Mouse (Mus musculus): Measurements from ENCODE around the gene Tmc5. TPM values are rescaled to one million over a fixed set of nuclear protein-coding genes. Genes with fewer than 3 reads are reported as not detected.

Gene Tmc5
- total and polyA plus RNA-seq, 3 experiments, result not detected

DNA sequence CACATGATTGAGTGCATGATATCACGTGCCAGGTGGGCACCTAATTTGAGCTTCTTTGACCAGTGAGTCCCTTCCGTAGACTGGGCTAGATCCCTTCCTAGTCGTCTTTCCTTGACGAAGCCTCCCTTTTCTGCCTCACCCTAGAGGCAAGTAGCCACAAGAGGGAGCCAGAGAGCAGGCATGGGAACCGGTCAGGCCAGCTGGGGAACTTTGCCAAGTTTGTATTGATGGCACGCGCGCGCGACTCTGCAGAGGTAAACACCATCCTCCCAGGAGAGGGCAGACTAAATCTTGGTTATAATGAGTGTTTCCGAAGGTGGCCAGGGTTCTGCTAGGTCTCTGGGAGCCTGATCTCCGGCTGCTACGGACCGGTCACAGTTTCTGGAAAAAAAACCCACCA, 1.9 kb upstream of the Tmc5 start:
- Histone ChIP-seq H3K79me2 (ENCODE audit: control insufficient read depth, insufficient read depth, low read length, poor library complexity) (no peaks in the 10 kb centered on the region), H3K27ac (ENCODE audit: control insufficient read depth, low read depth, low read length) (no peak overlapping the region), H3K9ac (ENCODE audit: control insufficient read depth, low read depth, low read length, poor library complexity, severe bottlenecking) (no peak overlapping the region), H3K4me1 (ENCODE audit: control insufficient read depth in 1 of 2, insufficient read depth in 2 of 2, low read length in 2 of 2) (no peaks in the 10 kb centered on the region), H3K36me3 (ENCODE audit: control insufficient read depth in 1 of 2, insufficient read depth in 2 of 2, low read length in 2 of 2) (no peaks in the 10 kb centered on the region), H3K9me3 (replicated peaks; ENCODE audit: insufficient read depth, low read length) (no peaks in the 10 kb centered on the region), H3K4me3 (ENCODE audit: control insufficient read depth in 1 of 2, insufficient read depth in 1 of 2, low read depth in 2 of 2, low read length in 2 of 2) (no peak overlapping the region), H3K27me3 (ENCODE audit: control insufficient read depth in 1 of 2, insufficient read depth in 2 of 2, low read length in 2 of 2) (no peaks in the 10 kb centered on the region)
- TF ChIP-seq JUND (IDR thresholded peaks at IDR 0.05; ENCODE audit: low read depth, low read length), result no peak
- no peak for TF ChIP-seq ZMIZ1 (IDR thresholded peaks at IDR 0.05; ENCODE audit: low read depth, low read length)
- no peak for TF ChIP-seq SIN3A (IDR thresholded peaks at IDR 0.05; ENCODE audit: low read length)
- TF ChIP-seq HCFC1 (IDR thresholded peaks at IDR 0.05; ENCODE audit: low read depth, low read length), result no peak
- no peak for DNase-seq (ENCODE audit: low read depth, low spot score)

DNA sequence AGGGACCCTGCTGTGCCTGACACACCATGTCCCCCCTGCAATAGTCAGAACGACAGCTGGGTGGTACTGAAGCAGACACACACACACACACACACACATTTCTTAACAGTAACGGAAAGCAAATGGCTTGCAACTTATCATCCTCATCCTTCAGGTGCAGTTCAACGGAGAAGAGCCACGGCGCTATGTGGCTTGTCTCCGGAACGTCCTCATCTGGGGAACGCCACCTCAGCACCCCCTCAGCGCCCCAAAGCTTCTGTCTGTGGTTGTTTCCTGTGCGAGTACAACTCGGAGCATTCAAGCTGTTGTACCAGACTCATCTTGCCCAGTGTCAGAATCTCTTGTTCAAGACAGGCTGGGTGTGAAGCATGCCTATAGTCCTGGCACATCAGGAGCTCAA, 826 bp upstream of the Tmc5 start:
- Histone ChIP-seq H3K9me3 (replicated peaks; ENCODE audit: insufficient read depth, low read length) (no peaks in the 10 kb centered on the region), H3K79me2 (ENCODE audit: control insufficient read depth, insufficient read depth, low read length, poor library complexity) (no peaks in the 10 kb centered on the region), H3K27me3 (ENCODE audit: control insufficient read depth in 1 of 2, insufficient read depth in 2 of 2, low read length in 2 of 2) (no peaks in the 10 kb centered on the region), H3K4me1 (ENCODE audit: control insufficient read depth in 1 of 2, insufficient read depth in 2 of 2, low read length in 2 of 2) (no peaks in the 10 kb centered on the region), H3K36me3 (ENCODE audit: control insufficient read depth in 1 of 2, insufficient read depth in 2 of 2, low read length in 2 of 2) (no peaks in the 10 kb centered on the region), H3K9ac (ENCODE audit: control insufficient read depth, low read depth, low read length, poor library complexity, severe bottlenecking) (no peak overlapping the region), H3K4me3 (ENCODE audit: control insufficient read depth in 1 of 2, insufficient read depth in 1 of 2, low read depth in 2 of 2, low read length in 2 of 2) (no peak overlapping the region), H3K27ac (ENCODE audit: control insufficient read depth, low read depth, low read length) (no peak overlapping the region)
- TF ChIP-seq MYC (IDR thresholded peaks at IDR 0.05; ENCODE audit: low read depth, low read length) (no peak), KAT2A (conservative IDR thresholded peaks at IDR 0.05; ENCODE audit: low read depth, low read length) (no peak), NRF1 (IDR thresholded peaks at IDR 0.05; ENCODE audit: insufficient read depth, low read depth, low read length, poor library complexity, severe bottlenecking) (no peak)
- no peak for DNase-seq (ENCODE audit: low read depth, low spot score)

GRCm38 (mm10) chr7:118599954-118600631, 3.0 kb downstream of the Tmc5 start:
- H3K36me3 ChIP-seq (ENCODE audit: control insufficient read depth in 1 of 2, insufficient read depth in 2 of 2, low read length in 2 of 2), result no peaks in the 10 kb centered on the region
- no peaks in the 10 kb centered on the region for H3K4me1 ChIP-seq (ENCODE audit: control insufficient read depth in 1 of 2, insufficient read depth in 2 of 2, low read length in 2 of 2)
- H3K27me3 ChIP-seq (ENCODE audit: control insufficient read depth in 1 of 2, insufficient read depth in 2 of 2, low read length in 2 of 2), result no peaks in the 10 kb centered on the region
- no peaks in the 10 kb centered on the region for H3K79me2 ChIP-seq (ENCODE audit: control insufficient read depth, insufficient read depth, low read length, poor library complexity)
- H3K9ac ChIP-seq (ENCODE audit: control insufficient read depth, low read depth, low read length, poor library complexity, severe bottlenecking), result no peak overlapping the region
- H3K4me3 ChIP-seq (ENCODE audit: control insufficient read depth in 1 of 2, insufficient read depth in 1 of 2, low read depth in 2 of 2, low read length in 2 of 2), result no peak overlapping the region
- TF ChIP-seq TBP (IDR thresholded peaks at IDR 0.05; ENCODE audit: low read depth, low read length), result no peak
- no peak for TF ChIP-seq POLR2AphosphoS2 (IDR thresholded peaks at IDR 0.05; ENCODE audit: low read length)
- TF ChIP-seq SMC3 (IDR thresholded peaks at IDR 0.05; ENCODE audit: low read depth, low read length), result no peak
- TF ChIP-seq GABPA (IDR thresholded peaks at IDR 0.05; ENCODE audit: low read depth, low read length), result no peak
- no peak for TF ChIP-seq RCOR1 (IDR thresholded peaks at IDR 0.05; ENCODE audit: low read depth, low read length)
- TF ChIP-seq MAX (IDR thresholded peaks at IDR 0.05; ENCODE audit: low read length), result no peak
- TF ChIP-seq ZNF384 (IDR thresholded peaks at IDR 0.05; ENCODE audit: low read depth, low read length), result no peak
- TF ChIP-seq TAL1 (IDR thresholded peaks at IDR 0.05; ENCODE audit: low read length), result no peak
- TF ChIP-seq RAD21 (IDR thresholded peaks at IDR 0.05; ENCODE audit: low read depth, low read length), result no peak
- TF ChIP-seq KAT2A (conservative IDR thresholded peaks at IDR 0.05; ENCODE audit: low read depth, low read length), result no peak
- TF ChIP-seq USF1 (IDR thresholded peaks at IDR 0.05; ENCODE audit: low read depth, low read length), result no peak
- no peak for TF ChIP-seq ELF1 (IDR thresholded peaks at IDR 0.05; ENCODE audit: low read depth, low read length)
- no peak for TF ChIP-seq BHLHE40 (IDR thresholded peaks at IDR 0.05; ENCODE audit: borderline replicate concordance, low read depth, low read length)
- TF ChIP-seq ETS1 (IDR thresholded peaks at IDR 0.05; ENCODE audit: low read depth, low read length), result no peak
- H3K9me3 ChIP-seq (replicated peaks; ENCODE audit: insufficient read depth, low read length), result no peaks in the 10 kb centered on the region
- no peak for DNase-seq (ENCODE audit: low read depth, low spot score)
- no peak overlapping the region for H3K27ac ChIP-seq (ENCODE audit: control insufficient read depth, low read depth, low read length)
